Mouse (Mus musculus) midbrain, embryonic 10.5 days (tissue): ENCODE results near the gene Gm20695. TPM values are rescaled to one million over a fixed set of nuclear protein-coding genes. Genes with fewer than 3 reads are reported as not detected.

Source experiments
- DNase-seq: peaks from one replicate; pipeline ENCODE4 v3.0.0-alpha.2; 2017; ENCODE audit warnings: low spot score
- H3K27ac ChIP-seq: fragments of 300-500 bp; sonication (generic); replicated peaks from 2 replicates; pipeline ENCODE4 v1.5.1; 2016; ENCODE audit warnings: mild to moderate bottlenecking
- H3K27me3 ChIP-seq: fragments of 300-500 bp; sonication (generic); 2 replicates; pipeline ENCODE4 v1.6.1; 2016; ENCODE audit warnings: low read depth, mild to moderate bottlenecking; ENCODE audit not compliant: poor library complexity, severe bottlenecking
- H3K36me3 ChIP-seq: fragments of 300-500 bp; sonication (generic); 2 replicates; pipeline ENCODE4 v1.6.1; 2016; ENCODE audit warnings: mild to moderate bottlenecking, moderate library complexity
- H3K4me1 ChIP-seq: fragments of 300-500 bp; sonication (generic); 2 replicates; pipeline ENCODE4 v1.6.1; 2016
- H3K4me3 ChIP-seq: fragments of 300-500 bp; sonication (generic); 2 replicates; pipeline ENCODE4 v1.5.1; 2016; ENCODE audit warnings: mild to moderate bottlenecking, moderate library complexity
- H3K9me3 ChIP-seq: fragments of 300-500 bp; sonication (generic); replicated peaks from 2 replicates; pipeline ENCODE4 v1.6.1; 2016; ENCODE audit warnings: mild to moderate bottlenecking
- WGBS: fragments of 180-500 bp; shearing (Covaris S2); methylation state at CpG from one replicate; pipeline ENCODE4 v1.1.7; 2016; 5-methylcytosine and 5-hydroxymethylcytosine counted together
- microRNA-seq: library from miRNA; unstranded; fragments of <30 nt; microRNA quantifications from one replicate; pipeline ENCODE4, GENCODE M21; 2017
- polyA plus RNA-seq: library from polyadenylated mRNA; unstranded; fragments of >200 nt; fragmentation: Nextera tagmentation; extraction: Ambion mirVana; gene quantifications from 2 replicates; pipeline ENCODE4 v1.2.1, GENCODE M21; 2016

The Gm20695 gene
- polyA plus RNA-seq, 1 experiment from 2014 or later, result 4.1 TPM

GRCm38 (mm10) chr16:3965534-3965933, 81.1 kb downstream of the Gm20695 start:
- no peak overlapping the region for H3K27ac ChIP-seq
- no peak for DNase-seq
- no peaks in the 10 kb centered on the region for H3K9me3 ChIP-seq
- H3K27me3 ChIP-seq, result no peaks in the 10 kb centered on the region
- no peaks in the 10 kb centered on the region for H3K36me3 ChIP-seq
- no peaks in the 10 kb centered on the region for H3K4me1 ChIP-seq
- no peak overlapping the region for H3K4me3 ChIP-seq
- WGBS, result 88% methylated on average over 3 of the region's 3 CpGs

Small RNAs within 50 kb of the gene (microRNA-seq; reads per million reads assigned to microRNA genes)
- not detected for gene Gm23493

Other genes starting within 250 kb of the Gm20695 start
- not detected in 2 replicates for gene Mefv, start 166.6 kb upstream of the Gm20695 start, polyA plus RNA-seq
- 49.1 and 54.7 TPM in 2 replicates for gene Zfp263, start 140.6 kb upstream of the Gm20695 start, polyA plus RNA-seq
- not detected in 2 replicates for gene Olfr15, start 53.8 kb upstream of the Gm20695 start, polyA plus RNA-seq
- gene Zfp174, start 37.4 kb upstream of the Gm20695 start, polyA plus RNA-seq, result 1.00 and 1.3 TPM in 2 replicates
- 60.7 and 68.7 TPM in 2 replicates for gene Naa60, start 12.3 kb upstream of the Gm20695 start, polyA plus RNA-seq
- 7.0 and 10.8 TPM in 2 replicates for gene Zfp597, start 87 bp upstream of the Gm20695 start, polyA plus RNA-seq
- 5.0 and 8.5 TPM in 2 replicates for gene 1700037C18Rik, start 24.0 kb downstream of the Gm20695 start, polyA plus RNA-seq
- gene Cluap1, start 24.2 kb downstream of the Gm20695 start, polyA plus RNA-seq, result 22.5 and 27.2 TPM in 2 replicates
- 0.81 and 0.89 TPM in 2 replicates for gene Nlrc3, start 92.0 kb downstream of the Gm20695 start, polyA plus RNA-seq
- 22.5 and 25.2 TPM in 2 replicates for gene Slx4, start 119.1 kb downstream of the Gm20695 start, polyA plus RNA-seq
- gene Dnase1, start 152.3 kb downstream of the Gm20695 start, polyA plus RNA-seq, result 5.3 and 6.5 TPM in 2 replicates
- gene Trap1, start 193.2 kb downstream of the Gm20695 start, polyA plus RNA-seq, result 85.5 and 90.6 TPM in 2 replicates